Mouse (Mus musculus): ENCODE measurements around the gene Itm2b.

DNA sequence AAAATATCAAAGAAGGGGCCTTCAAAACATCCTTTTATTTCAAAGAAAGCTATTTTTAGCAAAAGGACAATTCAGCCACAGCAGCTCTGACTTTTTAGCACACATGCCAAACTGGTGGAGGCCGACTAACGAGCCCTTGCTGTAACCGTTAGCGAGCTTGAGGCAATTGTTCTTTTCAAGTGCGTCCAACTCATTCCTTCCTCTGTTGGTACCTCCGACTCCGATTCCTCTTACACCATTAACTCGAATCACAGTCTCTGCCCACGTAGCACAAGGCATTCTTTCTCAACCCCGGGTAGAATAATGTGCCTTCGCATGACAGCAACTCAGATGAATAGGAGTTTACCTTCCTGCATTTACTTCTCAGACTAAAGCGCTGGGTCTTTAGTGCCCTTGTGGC lies 45.5 kb upstream of the Itm2b start:
- TF ChIP-seq CTCF (IDR thresholded peaks at IDR 0.05; ENCODE audit: borderline replicate concordance, insufficient read depth, low read depth, low read length) (no peak), POLR2A (IDR thresholded peaks at IDR 0.05; ENCODE audit: borderline replicate concordance, insufficient read depth, low read length) (no peak)
